Mouse (Mus musculus) heart, adult 18-20 months (tissue): Measurements from ENCODE around the gene Lpp. TPM values are rescaled to one million over a fixed set of nuclear protein-coding genes. Genes with fewer than 3 reads are reported as not detected.

ENCODE experiments used
- DNase-seq, 2 experiments: peaks; one replicate each; pipeline ENCODE4 v3.0.0; 2021 to 2022; ENCODE audit warnings: mixed read lengths in 1 of 2
- total RNA-seq, 2 experiments: library from RNA; stranded (reverse); gene quantifications; 2 replicates each; pipeline ENCODE4 v1.2.3; 2021

The Lpp gene
- total RNA-seq, 2 experiments from 2014 or later, result 20.7 to 25.2 TPM

DNA sequence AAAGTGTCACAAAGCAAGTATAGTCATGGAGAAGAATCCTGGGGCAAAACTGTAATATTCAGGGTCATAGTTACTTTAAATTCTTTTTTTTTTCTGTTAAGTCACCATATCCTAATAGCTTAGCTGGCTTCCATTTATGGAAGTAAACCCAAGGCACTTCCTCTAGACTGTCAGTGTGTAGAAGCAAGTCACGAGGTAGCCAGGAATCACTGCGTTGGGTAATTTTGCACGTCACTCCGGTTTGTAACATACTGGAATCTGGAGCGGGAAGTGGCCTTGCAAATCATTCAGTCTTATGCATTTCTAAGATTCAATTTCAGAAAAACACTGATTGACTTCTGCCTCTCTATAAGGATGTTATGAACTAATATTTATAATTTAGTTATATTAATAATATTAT is 232.3 kb downstream of the Lpp start:
- DNase-seq, result peak in 1 of 2 experiments; percentile 54

DNA sequence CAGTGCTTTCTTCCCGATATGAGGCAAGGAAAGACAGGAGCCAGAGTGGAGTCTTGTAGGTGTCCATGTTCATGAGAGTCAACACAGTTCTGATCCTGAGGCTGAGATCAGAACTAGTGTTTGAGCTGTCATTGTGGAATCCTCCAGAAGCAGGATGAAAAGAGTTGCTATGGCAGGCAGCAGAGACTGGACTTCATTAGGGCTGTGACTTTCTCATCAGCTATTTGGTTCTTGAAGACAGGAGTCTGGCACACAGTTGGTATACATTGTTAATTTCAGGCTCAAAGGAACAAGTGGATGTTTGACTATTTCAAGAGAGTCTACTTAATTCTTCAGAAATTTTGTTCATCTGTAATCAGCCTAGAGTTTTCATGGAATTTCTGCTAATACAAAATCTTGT is 235.5 kb downstream of the Lpp start:
- peak in 1 of 2 experiments; percentile 20 for DNase-seq

DNA sequence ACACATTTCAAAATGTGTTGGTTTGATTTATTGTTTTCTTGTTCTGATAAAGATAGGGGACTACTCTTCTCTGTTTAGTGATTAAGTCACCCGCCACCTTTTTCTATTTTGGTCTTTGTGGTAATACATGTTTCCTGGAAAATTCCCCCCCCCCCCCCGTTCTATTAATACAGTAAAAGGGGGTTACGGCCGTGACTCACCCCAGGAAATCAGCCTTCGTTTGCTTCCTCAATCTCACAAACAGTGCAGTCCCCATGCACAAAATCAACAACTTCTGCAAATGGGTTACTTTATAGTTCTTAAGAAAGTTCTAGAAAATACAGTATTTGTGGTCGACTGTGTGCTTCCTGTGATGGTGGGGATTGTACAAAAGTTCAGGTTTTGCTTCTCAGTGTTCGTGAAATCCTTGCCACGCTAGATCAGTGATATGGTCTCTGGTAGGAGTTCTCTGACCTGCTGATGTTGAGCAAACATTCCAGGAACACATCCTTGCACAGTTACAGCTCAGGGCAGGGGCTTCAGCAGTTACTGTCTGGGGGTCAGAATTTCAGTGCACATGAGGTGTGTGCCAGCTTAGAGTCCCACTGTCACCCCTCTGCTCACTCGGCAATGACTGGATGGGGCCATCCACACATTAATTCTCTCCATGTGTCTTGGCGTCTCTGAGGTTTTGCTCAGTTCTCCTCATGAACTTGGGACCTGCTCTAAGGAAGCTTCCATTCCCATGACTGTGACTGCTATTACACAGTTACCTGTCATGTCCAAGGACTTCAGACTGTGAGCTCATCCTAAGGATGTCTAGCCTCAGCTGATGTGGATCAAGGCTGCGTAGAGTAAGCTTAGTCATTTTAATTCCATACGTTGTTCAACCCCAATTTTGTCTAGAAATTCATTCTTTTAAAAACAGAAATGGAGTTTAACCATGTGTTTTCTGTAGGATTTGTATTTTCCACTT is 236.2 kb downstream of the Lpp start:
- peak; percentile 34 to 62 for DNase-seq

DNA sequence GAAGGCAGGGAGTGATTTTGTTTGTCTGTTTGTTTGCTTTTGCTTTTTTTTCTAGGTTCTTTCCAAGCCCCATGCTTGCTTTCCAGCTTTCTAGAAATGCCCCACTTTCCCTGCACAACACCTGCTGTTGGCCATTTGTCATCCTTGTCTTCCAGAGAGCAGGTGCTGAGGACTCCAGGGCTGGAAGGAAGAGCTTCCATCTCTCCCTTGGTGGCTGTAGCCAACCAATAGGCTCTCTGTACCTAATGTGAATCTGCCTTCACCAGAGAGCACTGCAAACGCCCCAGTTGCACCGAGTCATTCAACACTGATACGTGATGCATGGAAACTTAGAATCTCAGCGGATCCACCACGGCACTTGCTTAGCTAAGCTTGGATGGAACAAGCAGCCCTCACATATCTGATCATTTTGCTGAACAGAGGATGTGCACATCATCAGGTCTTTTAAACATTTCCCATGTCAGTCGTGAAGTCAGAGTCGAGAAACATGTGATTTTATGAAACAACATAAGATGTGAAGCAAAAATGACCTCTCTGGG is 242.1 kb downstream of the Lpp start:
- no peak for DNase-seq

DNA sequence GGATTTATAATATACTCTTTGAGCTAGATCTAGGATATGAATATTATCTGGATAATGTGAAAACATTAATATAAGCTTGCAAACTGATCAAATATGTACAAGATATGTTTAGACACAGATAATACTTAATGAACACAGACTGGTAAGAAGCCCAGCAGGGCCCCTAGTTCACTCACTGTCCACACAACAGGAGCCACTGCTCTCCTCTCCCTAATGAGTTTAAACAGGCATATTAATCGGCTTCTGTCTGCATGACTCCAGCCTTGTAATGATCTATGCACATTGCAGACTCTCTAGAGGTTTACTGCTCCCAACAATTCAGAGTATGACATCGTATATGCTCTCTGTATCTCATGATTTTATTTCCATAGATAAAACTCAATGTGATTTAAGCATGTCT is 243.6 kb downstream of the Lpp start:
- DNase-seq, result no peak

DNA sequence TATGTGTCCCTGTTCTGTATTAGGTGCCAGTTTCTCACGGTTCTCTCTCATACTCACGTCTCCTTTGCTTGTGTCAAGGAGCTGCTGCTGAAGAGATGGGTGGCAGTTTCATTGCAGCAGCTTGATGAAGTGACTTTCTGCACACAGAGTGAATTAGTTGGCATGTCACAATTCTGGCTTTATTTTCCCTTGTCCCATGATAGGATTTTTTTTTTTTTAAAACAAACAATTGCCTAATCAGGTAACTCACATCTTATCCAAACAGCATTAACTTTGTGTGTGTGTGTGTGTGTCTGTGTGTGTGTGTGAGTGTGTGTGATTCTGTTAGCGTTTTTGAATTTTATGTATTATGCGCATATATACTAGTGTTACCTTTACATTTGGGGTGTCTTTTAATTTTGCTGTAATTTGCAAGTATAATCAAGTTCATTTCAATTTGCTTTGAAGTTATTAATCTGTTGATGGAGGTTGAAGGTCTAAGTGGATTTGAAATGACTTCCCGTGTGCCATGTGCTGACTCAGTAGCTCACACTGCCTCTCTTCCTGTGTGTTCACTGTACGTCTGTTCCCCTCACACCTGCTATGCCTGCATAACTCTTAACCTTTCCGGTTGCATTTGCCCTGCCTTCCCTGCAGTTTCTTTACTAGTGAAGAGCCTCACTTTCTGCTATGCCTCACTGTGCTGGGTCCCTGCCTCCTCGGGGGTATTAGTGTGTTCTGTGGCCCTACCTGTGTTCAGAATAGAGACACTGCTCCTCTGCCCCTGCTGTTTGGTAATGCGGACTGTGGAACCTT is 247.9 kb downstream of the Lpp start:
- DNase-seq, result no peak

DNA sequence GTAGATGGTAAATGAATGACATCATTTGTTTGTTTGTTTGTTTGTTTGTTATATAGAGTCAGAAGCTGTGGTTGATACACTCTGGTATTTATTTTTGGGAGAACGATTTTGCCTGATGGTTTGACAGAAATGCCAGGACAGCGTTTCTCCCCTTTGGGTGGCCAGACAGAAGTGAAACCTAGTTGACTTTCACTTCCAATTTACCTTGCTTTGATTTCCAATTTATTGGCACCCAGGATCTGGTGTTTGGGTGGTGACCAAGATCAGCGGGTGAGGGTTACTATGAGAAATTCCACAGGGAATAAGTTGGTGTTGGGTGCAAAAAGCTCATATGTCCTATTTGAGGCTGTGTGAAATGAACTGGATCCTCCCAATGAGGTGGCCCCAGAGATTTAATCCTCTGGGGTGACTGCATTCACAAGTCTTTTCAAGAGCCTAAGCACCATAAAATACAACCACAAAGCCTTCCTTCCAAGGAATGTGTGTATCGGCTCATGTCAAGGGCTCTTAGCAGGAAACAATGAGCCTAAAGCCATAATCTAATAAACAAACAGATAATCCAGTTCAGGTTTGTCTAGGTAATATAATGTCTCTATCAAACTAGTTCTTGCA is 249.8 kb downstream of the Lpp start:
- DNase-seq, result no peak

DNA sequence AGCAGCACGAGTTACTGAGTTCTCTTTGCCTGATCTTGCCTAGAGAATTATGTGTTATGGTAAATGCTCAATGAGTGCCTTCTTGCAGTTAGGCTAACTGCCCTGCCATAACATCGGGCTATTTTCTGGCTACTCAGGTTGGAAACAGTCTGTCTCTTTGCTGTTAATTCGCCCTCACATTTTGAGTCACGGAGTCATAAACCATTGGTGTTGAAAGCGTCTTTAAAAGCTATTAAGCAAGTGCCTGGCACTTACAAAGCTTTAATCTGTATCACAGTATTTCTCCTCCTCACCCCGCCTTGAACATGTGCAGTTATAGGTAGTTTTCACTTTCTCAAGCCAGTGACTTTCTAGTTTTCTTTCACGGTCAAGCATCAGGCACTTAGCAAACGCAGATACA is 250.8 kb downstream of the Lpp start:
- no peak for DNase-seq

DNA sequence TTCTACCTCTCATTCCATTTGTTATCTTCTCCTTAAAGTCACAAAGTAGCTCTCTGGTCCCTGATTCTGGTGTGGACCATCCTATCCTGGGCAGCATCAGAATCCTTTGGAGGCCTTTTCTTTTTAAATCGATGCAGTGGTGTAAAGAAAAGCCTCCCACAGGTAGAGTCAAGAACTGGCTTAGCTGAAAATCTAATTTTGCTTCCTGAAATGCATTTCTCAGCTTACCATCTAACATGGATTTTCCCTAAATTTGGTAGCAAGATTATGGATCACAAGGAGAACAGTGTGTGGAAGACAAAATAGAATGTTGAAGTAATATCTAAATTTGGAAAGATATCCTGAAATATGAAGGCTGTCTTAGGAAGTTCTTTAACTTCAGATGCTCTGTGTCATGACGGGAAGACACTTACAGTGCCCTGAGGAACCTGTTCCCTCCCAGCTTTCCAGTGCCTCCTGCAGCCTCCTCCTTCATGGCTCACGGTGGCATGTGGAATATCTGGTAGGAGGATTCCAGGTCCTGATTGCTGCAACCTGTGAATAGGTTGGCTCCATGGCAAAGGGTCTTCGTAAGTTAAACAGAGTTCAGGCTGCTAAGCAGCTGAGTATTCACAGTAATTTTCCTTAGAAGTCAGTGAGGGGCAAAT is 251.6 kb downstream of the Lpp start:
- no peak for DNase-seq

DNA sequence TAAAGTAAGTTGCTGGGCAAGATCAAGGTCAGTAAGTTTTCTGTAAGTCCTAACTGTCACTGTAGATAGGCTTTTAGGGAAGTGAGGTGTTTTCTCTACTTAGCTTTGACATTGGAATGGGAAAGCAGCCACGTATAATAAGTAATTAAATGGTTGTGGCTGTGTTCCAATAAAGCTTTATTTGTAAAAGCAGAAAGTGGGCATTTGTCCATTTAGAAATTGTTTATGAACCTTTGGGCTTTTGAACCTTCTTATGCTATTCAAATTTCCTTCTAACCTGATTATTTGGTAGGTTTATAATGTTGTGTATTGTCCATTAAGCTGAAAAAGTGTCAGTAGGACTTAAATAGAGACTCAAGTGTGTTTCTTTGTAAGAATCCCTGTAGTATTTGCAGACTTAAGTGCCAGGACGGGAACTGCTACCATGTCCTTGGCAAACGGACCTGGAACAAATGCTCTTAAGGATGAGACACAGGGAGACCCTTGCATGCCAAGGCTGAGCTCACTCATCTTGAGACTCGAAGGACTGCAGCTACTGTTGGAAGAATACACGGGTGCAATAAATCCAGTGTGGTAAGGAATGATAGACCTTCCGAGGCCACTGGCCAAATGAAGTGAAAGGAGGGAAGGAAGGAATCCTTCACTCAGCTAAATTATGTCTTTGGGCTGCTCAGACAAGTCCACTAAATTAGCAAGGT is 252.7 kb downstream of the Lpp start:
- DNase-seq, result no peak

DNA sequence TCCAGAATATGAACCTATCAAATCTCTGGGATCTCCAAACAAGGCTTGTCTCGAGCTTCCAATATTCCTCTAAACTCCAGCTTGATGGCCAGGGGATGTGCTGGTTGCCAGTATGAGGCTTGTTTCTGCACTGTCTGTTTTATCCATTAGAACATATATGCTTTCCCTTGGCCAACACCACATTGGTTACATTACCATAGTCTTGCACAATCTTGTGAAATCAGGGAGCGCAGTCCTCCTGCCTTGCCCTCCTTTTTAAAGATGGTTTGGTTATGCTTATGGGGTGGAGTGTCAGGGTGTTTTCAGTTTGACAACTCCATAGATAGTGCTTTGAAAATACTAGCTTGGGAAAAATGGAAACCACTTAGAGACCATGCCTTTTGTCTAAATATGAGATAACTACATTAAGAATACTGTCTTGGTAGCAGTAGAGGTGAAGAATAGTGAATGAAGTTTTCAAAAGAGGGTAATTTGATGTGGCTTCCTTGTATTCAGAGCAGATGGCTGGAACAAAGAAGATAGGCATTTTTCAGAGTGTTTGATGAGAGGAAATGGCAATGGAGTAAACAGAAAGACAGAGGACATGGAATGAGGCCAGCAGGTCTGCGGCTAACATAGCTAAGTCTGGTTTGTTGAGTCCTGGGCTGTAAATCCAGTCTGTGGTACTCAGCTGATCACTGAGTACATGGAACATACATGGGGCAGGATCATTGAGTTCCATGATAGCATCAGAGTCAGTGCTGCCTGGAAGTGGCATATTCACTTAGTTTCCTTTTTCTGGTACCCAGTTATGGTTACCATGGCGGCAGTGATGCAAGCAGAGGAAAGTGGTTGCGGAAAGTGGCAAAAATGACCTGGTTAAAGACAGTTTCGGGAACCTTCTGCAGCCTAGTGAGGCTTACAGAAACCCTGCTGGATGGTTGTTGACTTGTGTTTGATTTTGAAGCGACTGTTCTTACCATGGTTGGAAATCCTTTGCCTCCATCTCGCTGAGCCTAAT is 258.6 kb downstream of the Lpp start:
- DNase-seq, result no peak

DNA sequence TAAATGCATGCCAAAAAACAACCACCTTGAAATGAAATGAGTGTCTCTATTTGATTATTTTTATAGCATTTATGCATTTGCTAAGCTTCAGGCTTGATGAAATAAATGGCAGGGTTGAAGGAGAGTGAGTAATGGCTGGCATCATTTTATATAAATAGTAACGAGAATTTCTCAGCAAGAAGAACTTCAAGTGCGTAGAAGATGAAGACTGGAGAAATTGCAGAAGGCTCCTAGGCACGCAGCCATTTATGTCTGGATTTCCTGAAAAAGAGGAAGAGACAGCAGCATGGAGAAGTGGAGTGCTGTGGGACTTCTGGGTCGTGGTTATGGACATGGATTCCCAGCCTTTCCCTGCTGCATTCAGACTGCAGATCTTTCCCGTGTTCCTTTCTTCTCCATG is 259.7 kb downstream of the Lpp start:
- DNase-seq, result peak; percentile 27 to 35

DNA sequence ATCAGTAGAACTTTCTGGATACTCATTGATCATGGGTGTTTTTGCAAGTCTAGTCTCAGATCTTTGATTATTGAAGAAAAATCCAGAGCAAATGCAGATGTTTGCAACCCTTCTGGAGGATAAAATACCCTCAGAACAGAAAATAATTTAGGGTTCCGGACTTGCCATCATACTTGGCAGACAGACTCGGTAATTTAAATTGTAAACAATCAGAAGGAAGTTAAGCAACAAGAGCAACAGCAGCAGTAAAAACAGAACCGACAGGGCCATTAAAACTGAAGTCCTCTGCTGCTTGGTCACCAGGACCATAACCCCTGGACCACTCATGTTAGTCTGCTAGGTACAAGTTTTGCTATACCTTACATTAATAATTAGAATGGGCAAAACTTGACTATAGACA is 261.8 kb downstream of the Lpp start:
- DNase-seq, result no peak

DNA sequence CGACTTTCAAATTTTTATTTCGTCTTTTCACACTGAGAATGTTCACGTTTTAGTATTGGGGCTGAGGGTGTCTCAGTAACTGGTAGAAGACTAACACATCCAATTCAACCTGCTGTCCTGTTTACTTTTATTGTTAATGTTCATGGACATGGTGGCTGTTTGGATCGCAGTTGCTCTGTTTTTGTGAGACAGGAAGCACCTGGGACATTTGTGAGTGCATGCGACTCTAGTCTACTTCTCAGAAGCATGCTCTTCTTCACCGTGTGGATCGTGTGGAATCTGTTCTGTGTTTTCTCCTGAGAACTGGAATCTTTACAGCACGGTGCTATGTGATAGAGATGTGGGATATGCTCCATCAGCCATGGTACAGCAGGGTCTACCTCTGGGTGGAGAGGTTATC is 262.7 kb downstream of the Lpp start:
- DNase-seq, result no peak

DNA sequence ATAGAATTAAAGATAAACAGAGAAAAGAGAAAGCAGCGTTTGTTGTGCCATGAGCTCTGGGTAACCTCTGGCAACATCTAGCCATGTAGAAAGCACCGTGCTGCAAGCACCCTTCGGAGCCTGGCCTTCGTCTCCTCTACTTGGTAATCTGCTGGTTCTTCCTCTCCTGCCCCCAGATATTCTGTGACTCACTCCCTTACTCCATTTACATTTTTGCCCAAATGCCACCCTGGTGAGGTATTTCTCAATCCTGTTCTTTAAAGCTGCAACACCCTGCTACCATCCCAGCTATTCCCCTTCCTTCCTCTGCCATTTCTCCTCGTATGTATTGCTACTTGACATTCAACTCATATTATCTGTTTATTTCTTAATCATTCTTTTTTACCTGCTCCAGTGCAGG is 263.4 kb downstream of the Lpp start:
- DNase-seq, result no peak

DNA sequence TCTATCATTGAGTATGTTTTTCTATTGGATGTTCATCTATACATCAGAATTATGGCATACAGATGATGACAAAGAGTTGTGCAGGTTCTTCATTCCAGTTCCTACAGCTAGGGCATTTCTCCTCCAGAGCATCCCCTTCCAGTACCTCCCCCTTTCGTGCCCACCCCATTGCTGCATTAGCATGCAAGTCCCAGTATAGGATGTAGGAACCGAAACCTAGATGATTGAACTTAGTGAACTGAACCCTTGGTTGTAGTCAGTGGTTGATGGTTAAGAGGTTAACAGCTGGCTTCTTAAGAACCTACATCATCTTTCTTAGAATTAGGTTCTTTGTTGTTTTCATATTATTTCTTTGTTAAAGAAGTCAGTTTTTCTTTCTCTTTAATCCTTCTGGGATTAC is 265.7 kb downstream of the Lpp start:
- no peak for DNase-seq

DNA sequence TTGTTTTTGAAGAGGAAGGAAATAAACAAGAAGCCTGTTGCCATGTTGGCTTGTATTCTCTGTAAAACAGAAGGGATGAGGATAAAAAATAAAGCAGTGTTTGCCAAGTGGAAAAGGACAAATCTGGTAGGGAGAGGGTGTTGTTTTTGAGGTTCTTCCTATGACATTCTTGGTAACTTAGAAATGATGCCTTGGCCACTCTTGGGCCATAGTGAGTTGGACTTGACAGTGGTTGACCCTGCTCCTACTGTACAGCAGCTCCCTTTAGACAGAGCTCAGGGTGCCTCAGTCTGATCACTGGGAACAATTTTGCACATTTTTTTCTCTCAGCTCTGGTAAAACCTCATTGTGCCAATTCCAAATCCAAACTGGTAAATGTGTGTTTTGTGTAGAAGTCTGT is 270.8 kb downstream of the Lpp start:
- DNase-seq, result no peak

DNA sequence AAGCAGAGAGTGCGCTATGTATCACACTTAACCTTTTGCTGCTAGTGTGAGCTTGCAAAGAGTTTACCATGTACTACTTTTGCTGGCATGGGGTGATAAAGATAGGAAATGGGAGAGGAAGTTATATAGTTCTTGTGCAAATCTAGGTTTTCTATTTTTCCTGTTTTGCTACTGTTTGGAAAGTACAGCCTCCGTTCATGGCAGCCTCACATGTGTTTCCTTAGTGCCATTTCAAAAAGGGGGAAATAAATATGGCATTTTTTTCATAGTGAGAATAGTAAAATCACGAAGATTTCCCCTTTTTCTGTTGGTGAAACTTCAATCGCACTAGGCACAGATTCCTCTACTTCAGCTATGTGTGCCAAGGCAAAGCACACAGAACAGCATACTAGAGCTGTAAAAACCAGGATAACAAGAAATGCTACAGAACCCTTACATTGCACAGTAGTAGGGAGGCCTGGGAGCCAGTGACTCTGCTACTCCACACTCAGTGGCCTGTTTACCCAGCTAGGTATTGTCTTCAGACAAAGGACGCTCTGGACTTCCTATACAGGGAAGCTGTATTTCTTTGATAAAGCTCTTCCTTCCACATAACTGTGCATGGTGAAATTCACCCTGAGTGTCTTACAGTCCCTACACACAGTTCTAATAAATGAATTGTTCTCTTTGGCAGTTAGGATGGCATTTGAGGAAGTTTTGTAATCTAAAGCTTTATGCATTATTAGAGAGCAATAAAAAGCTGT is 276.6 kb downstream of the Lpp start:
- no peak for DNase-seq

DNA sequence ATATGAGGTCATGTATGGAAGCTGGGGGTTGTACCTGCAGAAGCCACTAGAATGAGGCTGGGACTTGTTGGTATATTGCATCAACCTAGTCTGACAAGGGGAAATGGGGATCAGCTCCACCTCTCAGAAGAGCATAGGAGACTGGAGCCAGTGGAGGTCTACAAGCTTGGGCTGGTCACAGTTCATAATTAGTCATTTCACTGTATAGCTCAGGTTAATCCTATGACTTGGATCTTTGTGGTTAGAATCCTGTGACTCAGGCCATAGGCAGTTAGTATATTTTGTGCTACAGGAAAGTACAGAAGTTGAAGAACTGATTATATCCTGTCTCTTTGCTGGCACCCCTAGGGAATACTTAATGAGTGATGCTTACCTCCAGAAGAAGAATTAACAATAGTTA is 285.6 kb downstream of the Lpp start:
- no peak for DNase-seq
